Mouse (Mus musculus) embryo, embryonic 9.5 days (tissue): ENCODE measurements around the gene Tnfaip3.

Experiments
- DNase-seq: peaks from one replicate; pipeline ENCODE4 v3.0.0-alpha.2; 2017; ENCODE audit errors: extremely low spot score

The Tnfaip3 gene

GRCm38 (mm10) chr10:19014381-19015256 is 838 bp downstream of the Tnfaip3 start:
- peak; percentile 60 for DNase-seq

- DNase-seq = no peak
These were observed 2.1 kb downstream of the Tnfaip3 start for GRCm38 (mm10) chr10:19013351-19013750.

GRCm38 (mm10) chr10:19012616-19013015 is 2.8 kb downstream of the Tnfaip3 start:
- DNase-seq = no peak

- DNase-seq = no peak
These were observed 3.5 kb downstream of the Tnfaip3 start for GRCm38 (mm10) chr10:19011832-19012440.

- DNase-seq = no peak
These were observed 5.0 kb downstream of the Tnfaip3 start for GRCm38 (mm10) chr10:19010414-19010813.

GRCm38 (mm10) chr10:19009186-19009672 is 6.2 kb downstream of the Tnfaip3 start:
- DNase-seq = no peak

GRCm38 (mm10) chr10:19008607-19008940 is 6.9 kb downstream of the Tnfaip3 start:
- DNase-seq = no peak

- no peak for DNase-seq
These were observed 7.4 kb downstream of the Tnfaip3 start for GRCm38 (mm10) chr10:19007897-19008606.

- DNase-seq = no peak
These were observed 13.2 kb downstream of the Tnfaip3 start for GRCm38 (mm10) chr10:19002091-19002785.

GRCm38 (mm10) chr10:18999427-18999826 is 16.0 kb downstream of the Tnfaip3 start:
- DNase-seq = no peak

GRCm38 (mm10) chr10:18996331-18996730 is 19.1 kb downstream of the Tnfaip3 start:
- DNase-seq = no peak

GRCm38 (mm10) chr10:18995465-18996261 is 19.8 kb downstream of the Tnfaip3 start:
- no peak for DNase-seq

GRCm38 (mm10) chr10:18992971-18993370 is 22.5 kb downstream of the Tnfaip3 start:
- DNase-seq = no peak

GRCm38 (mm10) chr10:18991057-18991456 is 24.4 kb downstream of the Tnfaip3 start:
- no peak for DNase-seq

GRCm38 (mm10) chr10:18987907-18988199 is 27.6 kb downstream of the Tnfaip3 start:
- no peak for DNase-seq

- no peak for DNase-seq
These were observed 28.2 kb downstream of the Tnfaip3 start for GRCm38 (mm10) chr10:18987046-18987906.

- no peak for DNase-seq
These were observed 29.9 kb downstream of the Tnfaip3 start for GRCm38 (mm10) chr10:18985516-18985915.

GRCm38 (mm10) chr10:18983514-18983913 is 31.9 kb downstream of the Tnfaip3 start:
- DNase-seq = no peak

- no peak for DNase-seq
These were observed 41.0 kb downstream of the Tnfaip3 start for GRCm38 (mm10) chr10:18974486-18974885.

- no peak for DNase-seq
These were observed 48.6 kb downstream of the Tnfaip3 start for GRCm38 (mm10) chr10:18966893-18967292.
